Mouse (Mus musculus) brain, embryonic 14.5 days (tissue): ENCODE measurements around the gene S100a11. TPM values are rescaled to one million over a fixed set of nuclear protein-coding genes. Genes with fewer than 3 reads are reported as not detected.
A peak's percentile ranks its signal among the peaks of the same experiment; 100 is the strongest.

Experiments
- DNase-seq: peaks from one replicate; pipeline ENCODE4 v3.0.0-alpha.2; 2011; ENCODE audit warnings: low read depth
- CTCF ChIP-seq: fragments of 200-500 bp; IDR thresholded peaks from 2 replicates; pipeline ENCODE4 v1.5.1; 2012; ENCODE audit warnings: inconsistent platforms, mild to moderate bottlenecking, moderate library complexity, borderline replicate concordance; ENCODE audit not compliant: insufficient read depth, insufficient read length; ENCODE audit errors: extremely low read depth
- POLR2A ChIP-seq: fragments of 200-500 bp; IDR thresholded peaks from 2 replicates; pipeline ENCODE4 v1.6.1; 2012; ENCODE audit warnings: mild to moderate bottlenecking, inconsistent platforms, borderline replicate concordance; ENCODE audit not compliant: poor library complexity, insufficient read depth, insufficient read length, severe bottlenecking; ENCODE audit errors: extremely low read depth
- polyA plus RNA-seq: library from polyadenylated mRNA; depleted of rRNA; stranded (reverse); fragments of >200 nt; gene quantifications from 2 replicates; pipeline ENCODE4 v1.2.3, GENCODE M21; 2012

S100a11 gene
- polyA plus RNA-seq, 1 experiment = 111 TPM

- no peak for DNase-seq
- TF ChIP-seq POLR2A (no peak), CTCF (no peak)
Observed at GRCm38 (mm10) chr3:93506881-93507325, 13.4 kb upstream of the S100a11 start.

GRCm38 (mm10) chr3:93509301-93509700 lies 11.0 kb upstream of the S100a11 start:
- TF ChIP-seq POLR2A = no peak
- TF ChIP-seq CTCF = no peak
- DNase-seq = no peak

DNA sequence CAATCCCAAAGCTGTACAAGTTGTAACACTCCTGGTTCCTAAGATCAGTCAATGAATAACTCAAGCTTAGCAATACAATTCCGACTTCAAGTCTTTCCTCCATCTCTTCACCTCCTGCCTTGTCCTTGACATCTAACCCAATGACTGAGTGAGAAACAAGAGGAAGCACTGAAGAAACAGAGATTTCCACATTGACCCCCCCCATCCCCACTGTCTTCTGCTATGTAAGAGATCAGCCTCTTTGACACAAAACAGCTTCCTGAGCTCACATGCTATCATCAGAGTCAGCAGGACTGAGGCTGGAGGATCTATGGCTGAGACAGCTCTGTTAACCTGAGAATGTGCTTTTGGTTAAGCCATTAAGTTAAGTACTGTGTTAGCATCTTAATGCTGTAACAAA lies 9.3 kb upstream of the S100a11 start:
- TF ChIP-seq CTCF (no peak), POLR2A (no peak)
- no peak for DNase-seq

GRCm38 (mm10) chr3:93511801-93512200 lies 8.5 kb upstream of the S100a11 start:
- TF ChIP-seq CTCF (no peak), POLR2A (no peak)
- DNase-seq = no peak

- DNase-seq = no peak
- no peak for TF ChIP-seq POLR2A
- no peak for TF ChIP-seq CTCF
Observed at GRCm38 (mm10) chr3:93512386-93513101, 7.7 kb upstream of the S100a11 start.

DNA sequence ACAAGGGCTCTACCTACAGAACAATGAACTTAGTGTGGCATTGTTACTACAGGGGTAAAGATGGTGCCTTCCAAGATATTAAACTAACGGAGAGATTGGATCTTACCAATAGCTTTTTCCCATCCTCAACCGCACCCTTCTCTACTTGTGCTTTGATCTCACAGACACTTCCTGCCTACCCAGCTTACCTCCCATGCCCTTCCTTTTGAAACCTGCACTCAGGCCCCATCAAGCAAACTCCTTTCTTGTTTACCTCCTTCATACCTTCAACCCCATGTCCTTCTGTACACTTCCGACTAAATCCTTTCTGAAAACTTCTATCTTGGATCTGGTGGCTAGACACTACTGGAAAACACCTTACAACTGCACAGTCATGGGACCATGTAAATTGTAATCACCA lies 5.7 kb upstream of the S100a11 start:
- no peak for TF ChIP-seq CTCF
- no peak for DNase-seq

- DNase-seq = no peak
Observed at GRCm38 (mm10) chr3:93517343-93517742, 2.9 kb upstream of the S100a11 start.

DNA sequence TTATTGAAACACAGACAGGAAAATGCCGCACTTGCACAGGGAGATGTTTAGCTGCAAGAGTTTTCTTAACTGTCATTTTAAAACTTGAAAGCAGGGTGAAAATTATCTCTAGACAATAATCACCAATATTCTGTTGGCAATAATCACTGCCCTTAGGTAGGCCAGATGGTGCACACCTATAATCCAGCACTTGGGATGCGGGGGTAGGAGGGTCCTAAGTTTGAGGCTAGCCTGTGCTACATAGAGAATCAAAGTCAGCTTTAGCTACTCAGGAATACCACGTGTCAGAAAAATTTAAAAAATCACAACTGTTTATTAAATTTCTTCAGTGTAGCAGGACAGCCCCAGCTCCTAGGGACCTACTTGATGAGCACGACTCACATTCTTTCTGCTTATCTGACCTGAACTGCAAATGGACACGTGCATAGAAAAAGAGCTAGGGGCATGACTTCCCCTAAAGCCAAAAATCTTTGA lies 395 bp upstream of the S100a11 start:
- TF ChIP-seq POLR2A (no peak), CTCF (no peak)

More at GRCm38 (mm10) chr3:93517343-93517742, 2.9 kb upstream of the S100a11 start:
- TF ChIP-seq POLR2A (no peak), CTCF (no peak)

GRCm38 (mm10) chr3:93521462-93522057 lies 1.3 kb downstream of the S100a11 start:
- DNase-seq = no peak

More for the DNA sequence above, 395 bp upstream of the S100a11 start:
- DNase-seq = no peak

DNA sequence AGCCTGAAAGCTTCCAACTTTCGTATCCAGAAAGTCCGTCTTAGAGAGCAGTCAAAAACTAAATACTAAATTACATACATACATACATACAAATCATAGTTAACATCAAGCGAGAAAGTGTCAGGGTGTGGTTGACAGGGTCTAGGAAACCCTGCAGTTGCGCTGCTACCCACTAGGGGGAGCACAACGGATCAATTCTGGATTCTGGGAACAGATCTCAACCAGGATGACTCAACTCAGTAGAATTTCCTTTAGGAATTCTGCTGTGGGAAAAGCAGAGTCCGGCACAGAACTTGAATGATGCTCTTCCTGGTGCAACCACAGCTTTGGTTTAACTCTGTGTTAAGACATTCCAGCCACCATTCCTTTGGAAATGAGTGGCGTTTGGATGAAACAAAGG lies 2.3 kb downstream of the S100a11 start:
- peak; percentile 52 for DNase-seq
- peak; percentile 83 for TF ChIP-seq CTCF
- no peak for TF ChIP-seq POLR2A

More at GRCm38 (mm10) chr3:93521462-93522057, 1.3 kb downstream of the S100a11 start:
- TF ChIP-seq CTCF (no peak), POLR2A (no peak)

DNA sequence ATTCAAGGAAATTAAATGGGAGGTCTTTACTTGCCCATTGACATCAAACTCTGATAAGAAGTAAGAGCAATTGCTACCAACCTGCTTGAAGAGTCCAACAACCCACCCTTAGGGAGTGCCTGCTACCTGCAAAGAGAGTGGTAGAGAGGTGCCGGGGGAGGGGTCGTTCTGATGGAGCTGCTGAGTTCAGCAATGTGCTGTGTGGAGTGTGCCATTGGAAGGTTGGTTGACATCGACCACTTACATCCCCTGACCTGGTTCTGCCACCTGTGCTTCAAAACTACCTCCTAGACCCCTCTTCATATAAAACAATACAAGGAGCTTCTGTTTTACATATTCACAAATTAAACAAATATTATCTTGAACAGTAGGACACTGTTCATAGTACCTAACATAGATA lies 7.0 kb downstream of the S100a11 start:
- DNase-seq = no peak
- TF ChIP-seq CTCF (no peak), POLR2A (no peak)

DNA sequence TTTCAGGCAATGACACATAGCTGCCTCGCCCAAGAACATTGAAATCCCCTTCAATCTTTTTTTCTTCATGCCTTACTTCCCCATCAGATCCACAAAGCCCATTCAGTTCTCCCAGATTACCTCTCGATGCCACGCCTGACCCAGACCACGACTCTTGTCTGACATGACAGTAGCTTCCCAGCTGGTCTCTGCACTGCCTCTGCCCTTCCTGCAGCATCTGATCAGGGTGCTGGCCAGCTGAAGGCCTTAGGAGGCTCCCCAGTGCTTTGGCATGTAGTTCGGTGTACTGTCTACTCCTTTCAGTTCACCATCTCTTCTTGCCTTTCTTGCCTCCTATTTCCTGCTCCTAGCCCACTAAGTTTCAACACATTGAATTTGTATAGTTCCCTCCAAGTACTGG lies 8.5 kb downstream of the S100a11 start:
- no peak for DNase-seq
- TF ChIP-seq CTCF (no peak), POLR2A (no peak)

GRCm38 (mm10) chr3:93537068-93537576 lies 16.8 kb downstream of the S100a11 start:
- TF ChIP-seq POLR2A (no peak), CTCF (no peak)
- no peak for DNase-seq
